Mouse (Mus musculus): ENCODE measurements at regions not wholly inside any gene's neighbourhood (a gene's known extent, or its start where the extent isn't known, plus 50 kb on each side); places are given as distances from the start of the nearest gene placed in this dataset.

DNA sequence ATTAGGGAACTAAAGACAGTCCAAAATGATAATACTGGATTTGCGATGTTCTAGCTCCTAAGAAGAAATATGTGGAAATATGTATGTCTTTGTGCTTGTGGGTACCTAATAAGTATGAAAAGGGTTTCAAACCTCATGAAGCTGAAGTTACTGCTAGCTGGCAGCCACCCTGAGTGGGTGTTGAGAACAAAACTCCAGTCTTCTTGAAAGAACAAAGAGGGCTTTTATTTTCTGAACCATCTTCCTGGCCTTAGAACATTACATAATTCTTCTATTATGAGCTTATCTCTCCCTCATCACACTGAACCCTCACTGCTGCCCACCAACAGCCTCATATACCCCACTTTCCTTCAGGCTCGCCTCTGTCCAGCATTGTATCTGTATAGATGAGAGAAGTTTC is 905.6 kb upstream of the Slc10a2 start:
- DNase-seq (ENCODE audit: low read depth, low spot score), result no peak

DNA sequence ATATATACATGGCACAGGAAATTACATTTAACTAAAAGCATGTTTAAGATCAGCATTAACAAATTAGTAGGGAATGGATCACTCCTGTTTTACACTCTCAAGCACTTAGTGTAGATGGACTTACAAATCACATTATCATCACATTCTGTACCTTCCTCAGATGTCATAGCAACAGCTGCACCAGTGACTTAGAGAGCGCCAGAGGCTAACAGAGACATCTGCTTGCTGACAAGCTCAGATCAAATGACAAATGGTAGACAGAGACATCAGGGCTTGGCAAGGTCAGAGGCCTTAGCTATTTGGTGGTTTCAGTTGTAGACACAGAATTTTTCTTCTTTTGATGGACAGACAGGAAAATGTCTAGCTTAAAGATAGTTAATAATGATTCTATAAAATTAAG is 897.5 kb upstream of the Slc10a2 start:
- DNase-seq (ENCODE audit: low read depth, low spot score), result no peak

DNA sequence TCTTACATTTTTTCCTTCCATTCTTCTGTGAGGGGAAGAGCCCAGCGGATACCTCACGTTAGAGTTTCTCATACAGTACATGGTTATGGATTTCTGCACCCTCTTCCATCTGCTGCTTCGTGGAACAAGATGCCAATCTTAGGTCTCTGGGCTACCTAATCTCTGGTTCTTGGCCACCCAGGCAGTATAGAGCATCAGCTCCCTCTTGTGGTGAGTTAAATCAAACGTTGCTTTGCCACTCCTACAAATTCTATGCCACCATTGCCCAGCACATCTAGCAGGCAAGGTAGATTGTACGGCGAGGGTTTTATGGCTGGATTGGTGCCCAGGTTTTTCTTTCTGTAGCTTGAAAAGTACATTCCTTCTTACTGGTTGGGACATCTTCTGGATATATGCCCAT is 889.7 kb upstream of the Slc10a2 start:
- DNase-seq (ENCODE audit: low read depth, low spot score), result peak; percentile 60

DNA sequence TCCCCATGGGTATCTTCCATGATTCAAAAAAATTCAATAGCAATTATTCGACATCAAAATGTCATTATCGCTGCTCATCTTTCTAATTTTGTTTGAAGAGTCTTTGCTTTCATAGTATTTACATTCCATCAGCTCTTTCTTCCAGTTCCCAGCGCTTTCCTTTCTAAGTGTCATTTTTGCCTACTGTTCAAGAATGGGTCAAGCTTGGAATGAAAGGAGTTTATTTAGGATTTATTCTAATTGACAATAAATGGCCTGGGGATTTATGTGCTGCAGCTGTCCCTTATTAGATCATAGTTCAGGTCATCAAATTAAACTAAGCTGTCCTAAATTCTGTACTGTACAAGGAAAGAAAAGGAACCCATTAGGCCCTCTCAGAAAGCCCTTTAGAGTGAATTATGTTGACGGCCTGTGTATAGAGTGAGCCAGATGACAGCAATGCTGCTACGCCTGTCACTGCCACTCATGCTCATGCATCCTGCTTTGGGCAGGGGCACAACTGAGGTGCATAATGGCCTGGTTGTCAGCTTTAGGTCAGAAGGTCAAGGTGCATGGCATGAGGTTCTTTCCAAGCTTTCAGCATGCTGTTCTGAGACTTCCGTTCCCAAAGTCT is 860.4 kb upstream of the Slc10a2 start:
- no peak for DNase-seq (ENCODE audit: low read depth, low spot score)

DNA sequence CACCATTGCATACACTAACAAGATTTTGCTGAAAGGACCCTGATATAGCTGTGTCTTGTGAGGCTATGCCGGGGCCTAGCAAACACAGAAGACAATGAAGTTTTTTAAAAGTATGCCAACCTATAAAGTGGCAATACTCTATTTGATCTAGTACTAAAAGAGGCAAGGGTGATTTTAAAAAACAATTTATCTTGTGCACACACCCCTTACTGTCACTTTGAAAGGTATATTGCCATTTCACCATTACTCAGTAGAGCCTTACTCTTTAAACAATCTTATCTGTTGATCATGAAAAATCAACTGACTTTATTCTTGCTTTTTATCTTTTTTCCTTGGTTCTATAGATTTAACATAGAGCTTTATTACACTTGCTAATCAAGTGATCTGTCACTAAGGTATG is 859.1 kb upstream of the Slc10a2 start:
- no peak for DNase-seq (ENCODE audit: low read depth, low spot score)

DNA sequence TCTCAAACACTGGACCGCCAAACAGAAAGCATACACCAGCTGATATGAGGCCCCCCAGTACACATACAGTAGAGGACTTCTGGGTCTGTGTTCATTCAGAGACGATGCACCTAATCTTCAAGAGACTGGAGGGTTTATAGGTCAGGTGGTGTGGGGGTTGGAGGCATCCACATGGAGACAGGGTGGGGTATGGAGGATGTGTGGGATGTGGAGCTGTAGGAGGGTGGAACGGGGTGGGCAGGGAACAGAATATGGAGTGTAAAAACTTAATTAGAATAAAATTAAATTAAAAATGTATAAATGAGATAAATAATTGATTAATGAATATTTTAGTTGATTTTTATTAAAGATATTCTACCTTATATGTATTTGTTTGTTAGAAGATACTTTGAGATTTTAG is 832.9 kb upstream of the Slc10a2 start:
- no peak for DNase-seq (ENCODE audit: low read depth, low spot score)

DNA sequence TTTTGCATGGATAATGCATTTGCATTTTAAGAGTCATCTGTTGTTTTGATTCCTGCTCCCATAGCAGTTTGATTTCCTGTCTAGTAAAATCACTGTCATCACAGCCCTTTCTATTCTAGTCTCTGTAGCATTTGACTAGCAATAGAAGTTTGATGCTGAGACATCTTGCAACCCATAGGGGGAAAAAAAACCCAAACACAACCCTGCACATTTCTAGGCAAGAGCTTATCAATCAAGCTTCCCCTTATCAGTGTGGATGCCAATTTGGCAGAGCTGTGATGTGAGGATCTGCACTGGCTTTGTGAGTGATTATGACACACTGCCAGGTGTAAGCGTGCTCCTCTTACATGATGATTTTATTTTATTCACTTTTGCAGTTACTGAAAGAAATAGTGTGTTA is 813.0 kb upstream of the Slc10a2 start:
- no peak for DNase-seq (ENCODE audit: low read depth, low spot score)

Measured in R1 (cell line).